Mouse (Mus musculus): ENCODE data around the gene Pkmyt1. TPM values are rescaled to one million over a fixed set of nuclear protein-coding genes. Genes with fewer than 3 reads are reported as not detected.

Gene Pkmyt1
- 19.9 TPM for polyA plus RNA-seq (2017; shearing (Covaris generic))

DNA sequence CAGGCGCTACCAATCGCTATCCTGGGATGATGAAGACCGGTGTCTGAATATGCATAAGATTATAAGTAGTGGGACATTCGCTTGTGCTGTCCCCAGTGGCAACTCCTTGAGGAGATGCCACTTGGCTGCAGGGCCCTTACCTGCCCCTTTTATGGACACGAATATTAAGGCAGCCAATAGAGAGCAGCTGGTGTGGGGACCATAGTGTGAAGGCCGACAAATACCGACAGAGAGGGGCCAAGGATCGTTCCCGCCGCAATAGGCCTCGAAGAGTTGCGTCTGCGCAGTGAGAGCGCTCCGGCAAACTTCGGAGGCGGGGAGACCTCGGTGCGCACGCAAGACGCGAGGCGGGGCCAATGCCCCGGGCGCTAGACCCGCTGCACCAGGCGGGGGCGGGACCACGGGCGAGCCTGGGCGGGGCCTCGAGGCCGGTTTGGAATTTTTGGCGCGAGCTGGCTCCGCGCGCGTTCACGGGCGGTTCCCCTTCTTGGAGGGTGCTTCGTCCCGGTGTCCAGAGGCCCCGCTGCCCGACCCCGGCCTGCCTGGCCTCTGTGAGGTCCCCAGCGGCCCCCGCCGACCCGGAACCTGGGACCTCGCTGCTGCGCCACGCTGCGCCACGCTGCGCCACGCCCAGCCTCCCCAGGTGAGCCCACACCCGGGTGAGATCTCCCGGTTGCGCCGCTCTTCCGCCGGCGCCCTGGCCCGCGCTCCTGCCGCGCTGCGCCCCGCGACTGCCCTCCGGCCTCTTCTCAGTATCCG, at the start of gene Pkmyt1:
TSS of gene Pkmyt1 (plus strand) at position 338 of the 759 bp plus-strand sequence.

DNA sequence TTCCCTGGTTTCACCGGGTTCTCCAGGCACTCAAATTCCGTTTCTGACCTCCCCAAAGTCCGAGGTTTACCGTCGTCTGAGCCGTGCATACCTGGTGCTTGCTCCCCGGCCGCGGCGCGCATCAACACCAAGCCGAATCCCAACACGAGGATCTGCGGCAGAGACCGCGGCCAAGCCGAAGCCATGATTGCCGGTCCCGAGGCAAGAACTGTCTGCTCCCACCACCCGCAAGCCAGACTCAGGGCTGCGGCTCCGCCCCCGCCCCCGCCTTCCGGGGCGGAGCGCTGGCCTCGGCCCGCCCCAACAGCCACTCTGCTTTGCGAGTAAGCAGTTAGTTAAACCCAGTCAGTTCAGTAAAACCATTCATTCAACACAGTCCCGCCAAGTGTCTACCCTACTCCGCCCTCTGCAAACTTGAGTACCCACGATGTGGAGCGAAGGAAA, 48.9 kb upstream of the Pkmyt1 start, which contains the start of gene Tnfrsf12a:
TSS of gene Tnfrsf12a (minus strand) at position 233 of the 444 bp plus-strand sequence.

DNA sequence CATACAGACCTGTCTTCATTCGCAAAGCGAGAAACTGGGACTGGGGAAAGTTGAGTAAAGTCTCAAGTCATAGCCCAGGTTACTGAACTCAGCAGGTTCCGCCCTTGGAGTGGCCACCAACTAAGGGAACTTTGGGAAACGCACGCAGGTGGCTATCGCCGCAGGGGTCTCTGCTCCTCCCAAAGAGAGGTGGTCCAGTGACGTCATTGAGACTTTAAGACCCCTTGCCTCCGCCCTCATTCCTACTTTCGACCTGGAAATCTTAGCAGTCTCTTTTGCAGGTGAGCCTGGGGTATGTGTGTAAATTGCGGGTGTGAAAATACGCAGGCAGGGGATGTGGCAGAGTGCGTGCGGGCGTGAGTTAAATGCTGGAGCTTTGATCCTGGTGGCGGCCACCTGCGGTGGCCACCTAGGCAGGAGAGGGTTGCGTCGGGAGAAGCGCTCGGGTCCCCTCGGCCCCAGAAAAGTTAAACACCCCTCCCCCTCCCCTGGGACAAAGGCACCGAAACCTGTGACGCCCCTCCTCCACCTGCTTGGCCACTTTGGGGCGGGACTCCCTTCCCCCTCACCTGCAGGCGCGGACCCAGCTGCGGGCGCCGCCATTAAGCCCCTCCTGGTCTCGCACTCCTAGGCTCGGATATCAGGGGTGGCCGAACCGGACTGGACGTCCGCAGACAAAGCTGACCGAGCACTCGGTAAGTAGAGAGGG, 46.9 kb upstream of the Pkmyt1 start, which contains the start of gene Cldn6:
TSS of gene Cldn6 (plus strand) at position 123 of the 709 bp plus-strand sequence.

DNA sequence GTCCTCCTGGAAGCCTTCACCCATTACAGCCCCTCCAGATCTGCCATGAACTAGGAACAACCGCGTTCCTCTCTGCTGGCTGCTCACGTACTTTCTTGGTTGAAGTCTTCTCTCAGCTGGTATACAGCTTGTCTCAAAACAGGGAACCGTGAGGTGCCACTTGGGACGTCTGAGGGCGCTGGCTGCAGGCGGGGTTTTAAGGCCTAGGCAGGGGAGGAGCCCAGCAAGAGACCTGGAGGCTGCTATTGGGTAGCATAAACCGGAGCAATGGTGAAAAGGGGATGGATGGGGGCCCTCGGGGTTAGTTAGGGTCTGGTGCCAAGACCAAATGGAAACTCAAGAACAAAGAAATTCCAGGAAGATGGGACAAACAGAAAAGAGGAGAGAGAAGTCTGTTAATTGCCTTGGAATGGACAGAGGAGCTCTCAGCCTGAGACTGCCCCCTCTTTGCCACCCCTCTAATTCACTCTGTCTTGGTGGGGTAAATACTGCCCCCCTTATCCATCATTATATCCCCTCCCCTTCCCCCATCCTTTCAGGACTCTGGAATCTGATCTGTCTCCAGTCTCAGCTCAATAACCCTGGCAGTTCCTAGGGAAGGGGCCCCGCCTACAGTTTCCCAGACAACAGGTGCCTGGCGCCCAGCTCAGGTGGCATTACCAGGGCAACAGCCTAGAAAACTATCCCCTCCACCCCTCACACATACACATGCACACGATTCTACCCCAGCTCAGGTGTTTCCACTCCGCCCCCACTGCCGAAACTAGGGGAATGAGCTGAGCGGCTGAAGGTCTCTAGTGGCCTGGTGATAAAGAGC, 42.1 kb upstream of the Pkmyt1 start, which contains the start of gene Cldn9:
TSS of gene Cldn9 (minus strand) at position 171 of the 817 bp plus-strand sequence.

DNA sequence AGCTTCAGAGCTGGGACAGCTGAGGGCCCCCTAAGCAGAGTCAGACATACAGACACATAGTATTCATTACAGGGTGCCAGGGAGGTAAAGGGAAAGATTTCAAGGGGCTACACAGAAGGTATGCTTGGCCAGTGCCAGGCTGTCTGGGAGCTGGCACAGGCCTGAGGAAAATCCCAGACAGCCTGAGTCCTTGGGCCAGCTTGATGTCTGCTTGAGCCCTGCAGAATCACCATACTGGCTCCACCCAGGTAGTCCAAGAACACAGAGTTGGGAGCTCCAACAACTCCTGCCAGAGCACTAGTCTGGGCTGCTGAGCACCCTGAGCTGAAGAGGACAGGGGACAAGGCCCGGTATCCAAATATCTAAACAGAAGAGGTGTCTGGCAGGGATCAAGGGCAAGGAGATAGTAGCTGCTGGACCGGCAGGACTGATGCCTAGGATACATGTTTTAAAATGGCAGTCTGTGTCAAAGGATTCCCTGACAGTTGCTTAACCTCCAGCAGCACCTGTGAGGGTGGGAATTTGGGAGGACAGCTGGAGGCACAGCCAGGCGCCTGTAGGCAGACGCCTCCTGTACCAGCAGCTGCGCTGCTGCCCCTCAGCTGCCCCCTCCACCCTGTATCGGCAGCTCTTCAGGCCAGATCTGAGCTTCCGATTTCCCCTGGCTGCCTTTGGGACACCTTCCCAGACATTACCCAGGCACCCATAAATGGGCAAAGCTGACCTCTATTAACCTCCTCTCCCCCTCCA, 3.6 kb upstream of the Pkmyt1 start, which contains the start of gene 1520401A03Rik:
TSS of gene 1520401A03Rik (minus strand) at position 408 of the 750 bp plus-strand sequence.

DNA sequence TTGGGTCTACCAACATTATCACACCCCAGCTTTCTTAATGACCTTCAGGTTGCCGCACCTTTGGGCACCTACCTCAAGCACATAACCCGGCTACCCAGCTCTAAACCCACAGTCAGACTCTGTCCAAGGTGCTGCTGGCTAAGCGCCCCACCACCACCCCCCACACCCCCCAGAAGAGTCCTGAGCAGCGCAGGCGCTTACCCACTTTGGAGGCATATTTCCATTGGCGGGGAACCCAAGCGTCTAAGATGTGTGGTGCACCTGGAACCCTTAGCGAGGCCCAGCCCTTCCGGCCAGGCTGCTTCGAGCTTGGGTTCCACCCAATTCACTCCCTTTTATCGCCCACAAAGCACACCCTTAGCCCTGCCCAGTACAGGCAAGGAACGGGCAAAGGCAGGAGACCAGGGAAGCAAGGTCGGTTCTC, 14.5 kb downstream of the Pkmyt1 start, which contains the start of gene Paqr4:
TSS of gene Paqr4 (minus strand) at position 270 of the 424 bp plus-strand sequence.

DNA sequence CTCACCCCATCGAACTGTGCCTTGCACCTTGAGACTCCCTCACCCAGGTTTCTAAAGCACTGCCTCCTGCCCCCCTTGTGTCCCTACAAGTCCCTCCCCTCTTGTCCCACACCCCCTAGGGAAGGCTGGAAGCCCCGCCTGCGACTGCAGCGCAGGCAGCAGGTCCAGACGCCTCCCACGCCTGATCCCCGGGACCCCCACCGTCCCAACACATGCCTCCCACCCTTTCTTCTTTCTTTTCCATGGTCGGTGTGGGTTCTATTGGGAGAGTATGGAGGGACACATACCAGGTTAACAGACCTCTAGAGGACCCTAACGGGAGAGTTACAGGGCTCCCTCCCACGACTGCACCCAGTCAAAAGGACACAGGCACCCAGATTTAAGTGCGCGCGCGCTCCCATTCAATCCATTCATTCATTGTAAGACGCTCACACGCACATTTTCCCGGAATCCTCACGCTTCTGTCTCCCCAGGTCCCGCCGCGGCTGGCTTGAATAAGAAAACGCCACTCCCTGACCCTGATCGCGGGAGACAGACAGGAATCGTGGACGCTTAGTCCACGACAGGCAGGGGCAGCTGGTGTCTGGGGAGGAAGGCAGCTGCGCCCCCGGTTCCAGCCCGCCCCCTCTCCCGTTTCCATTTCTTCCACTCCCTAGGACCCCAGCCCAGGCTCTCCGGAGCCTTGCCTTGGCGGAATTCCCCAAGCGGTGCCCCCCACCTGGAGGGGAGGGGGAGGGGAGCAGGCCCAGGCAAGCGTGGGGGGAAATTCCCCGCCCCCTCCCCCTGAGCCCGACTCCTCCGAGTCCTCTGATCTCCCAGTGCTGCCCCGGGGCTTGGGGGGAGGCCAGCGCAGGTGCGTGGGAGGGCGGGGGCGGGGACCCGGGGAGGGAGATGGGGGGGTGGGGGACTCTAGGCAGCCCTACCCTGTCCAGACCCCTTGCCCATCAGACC, 19.4 kb downstream of the Pkmyt1 start, which contains the start of gene Kremen2:
TSS of gene Kremen2 (minus strand) at position 533 of the 951 bp plus-strand sequence.

DNA sequence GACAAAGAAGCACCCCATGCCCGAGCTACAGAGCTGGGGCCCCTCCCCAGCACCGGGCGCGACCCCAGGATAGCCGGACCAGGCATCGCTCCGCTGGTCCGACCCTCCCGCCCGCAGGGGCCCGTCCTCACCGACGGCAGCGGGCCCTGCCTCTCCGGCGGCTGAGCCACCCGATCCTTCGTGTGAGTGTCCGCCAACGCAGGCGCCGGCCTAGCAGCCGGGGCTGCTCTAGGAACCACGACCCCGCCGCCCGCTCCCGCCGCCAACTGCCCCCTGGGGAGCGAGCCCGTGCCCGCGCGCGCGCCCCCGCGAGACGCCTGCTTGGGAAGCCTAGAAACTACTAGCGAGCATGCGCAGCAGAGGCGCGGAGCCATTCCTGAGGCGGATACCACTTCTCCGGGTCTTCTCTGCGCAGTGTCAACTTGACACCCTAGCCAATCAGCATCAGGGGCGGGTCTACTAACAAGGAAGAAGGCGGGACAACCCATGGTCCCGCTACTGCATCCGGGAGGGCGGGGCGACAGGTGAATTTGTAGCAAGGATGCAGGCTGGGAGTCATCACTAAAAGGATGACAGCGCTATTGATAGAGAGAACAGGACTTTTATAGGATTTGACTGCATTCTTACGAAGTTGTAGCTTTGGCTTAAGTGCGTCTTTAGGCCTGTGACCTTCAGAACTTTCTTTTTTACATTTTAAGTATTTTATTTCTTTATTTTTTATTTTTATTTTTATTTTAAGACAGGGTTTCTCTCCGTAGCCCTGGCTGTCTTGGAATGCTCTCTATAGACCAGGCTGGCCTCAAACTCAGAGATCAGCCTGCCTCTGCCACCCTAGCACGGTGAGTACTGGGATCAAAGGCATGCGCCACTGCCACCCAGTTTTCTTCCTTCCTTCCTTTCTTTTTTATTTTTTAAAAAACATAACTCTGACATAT, 45.4 kb downstream of the Pkmyt1 start, which contains the start of gene Flywch1:
TSS of gene Flywch1 (minus strand) at position 319 of the 935 bp plus-strand sequence.

DNA sequence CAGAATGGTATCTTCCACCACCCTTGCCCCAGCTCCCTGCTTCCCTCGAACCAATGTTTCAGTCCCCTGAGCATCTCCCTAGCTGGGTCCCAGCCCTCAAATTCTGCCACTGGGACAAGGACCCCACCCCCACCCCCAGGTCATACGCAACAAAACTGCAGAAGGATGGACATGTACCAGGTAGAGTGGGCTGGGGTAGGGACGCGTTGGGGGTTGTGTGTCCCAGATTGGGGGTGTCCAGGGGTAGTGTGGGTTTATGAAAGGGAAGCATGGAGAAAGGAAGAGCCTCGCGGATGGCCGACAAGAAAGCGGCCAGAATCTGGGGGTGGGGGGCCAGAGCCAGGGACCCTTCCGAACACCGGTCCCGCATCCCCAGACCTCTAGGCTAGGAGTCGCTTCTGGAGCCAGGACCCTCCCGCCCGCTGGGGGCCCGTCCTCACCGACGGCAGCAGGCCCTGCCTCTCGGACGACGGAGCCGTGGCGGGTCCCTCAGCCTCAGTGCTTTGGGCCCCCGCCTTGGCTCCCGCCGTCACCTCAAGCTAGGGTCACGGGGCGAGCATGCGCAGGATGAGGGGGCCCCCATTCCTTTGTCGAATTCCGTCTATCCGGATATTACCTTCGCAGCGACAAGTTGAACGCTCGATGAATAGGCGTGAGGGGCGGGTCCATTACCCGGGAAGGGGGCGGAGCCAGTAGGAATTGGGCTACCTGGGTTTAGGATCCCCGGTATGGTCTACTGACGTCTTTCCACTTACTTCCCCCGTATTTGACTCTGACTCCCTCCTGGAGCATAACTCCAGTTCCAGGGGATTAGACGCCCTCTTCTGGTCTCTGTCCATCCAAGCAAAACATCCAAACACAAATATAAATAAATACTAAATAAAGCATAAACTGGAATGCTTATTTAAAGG, 59.7 kb downstream of the Pkmyt1 start, which contains the start of gene Flywch2:
TSS of gene Flywch2 (minus strand) at position 521 of the 911 bp plus-strand sequence.

Other genes with a start within 250 kb of the Pkmyt1 start
- gene Vmn2r117, start 246.6 kb upstream of the Pkmyt1 start, polyA plus RNA-seq (2017; shearing (Covaris generic)), result not detected
- 14.2 TPM for gene Zfp213, start 162.1 kb upstream of the Pkmyt1 start, polyA plus RNA-seq (2017; shearing (Covaris generic))
- not detected for gene Zfp13, start 126.8 kb upstream of the Pkmyt1 start, polyA plus RNA-seq (2017; shearing (Covaris generic))
- gene Zscan10, start 125.5 kb upstream of the Pkmyt1 start, polyA plus RNA-seq (2017; shearing (Covaris generic)), result 0.89 TPM
- 0.60 TPM for gene Mmp25, start 81.1 kb upstream of the Pkmyt1 start, polyA plus RNA-seq (2017; shearing (Covaris generic))
- not detected for gene Bicdl2, start 65.8 kb upstream of the Pkmyt1 start, polyA plus RNA-seq (2017; shearing (Covaris generic))
- gene Hcfc1r1, start 52.7 kb upstream of the Pkmyt1 start, polyA plus RNA-seq (2017; shearing (Covaris generic)), result 64.9 TPM
- 31.2 TPM for gene Thoc6, start 52.5 kb upstream of the Pkmyt1 start, polyA plus RNA-seq (2017; shearing (Covaris generic))
- gene Tnfrsf12a, start 48.9 kb upstream of the Pkmyt1 start, polyA plus RNA-seq (2017; shearing (Covaris generic)), result 6.5 TPM
- gene Cldn6, start 47.1 kb upstream of the Pkmyt1 start, polyA plus RNA-seq (2017; shearing (Covaris generic)), result not detected
- gene Cldn9, start 42.3 kb upstream of the Pkmyt1 start, polyA plus RNA-seq (2017; shearing (Covaris generic)), result not detected
- not detected for gene 1520401A03Rik, start 3.6 kb upstream of the Pkmyt1 start, polyA plus RNA-seq (2017; shearing (Covaris generic))
- 8.8 TPM for gene Paqr4, start 14.5 kb downstream of the Pkmyt1 start, polyA plus RNA-seq (2017; shearing (Covaris generic))
- gene Kremen2, start 19.5 kb downstream of the Pkmyt1 start, polyA plus RNA-seq (2017; shearing (Covaris generic)), result 5.7 TPM
- 31.6 TPM for gene Flywch1, start 45.3 kb downstream of the Pkmyt1 start, polyA plus RNA-seq (2017; shearing (Covaris generic))
- 4.9 TPM for gene Flywch2, start 59.7 kb downstream of the Pkmyt1 start, polyA plus RNA-seq (2017; shearing (Covaris generic))
- 454 TPM for gene Srrm2, start 64.2 kb downstream of the Pkmyt1 start, polyA plus RNA-seq (2017; shearing (Covaris generic))
- gene Elob, start 102.8 kb downstream of the Pkmyt1 start, polyA plus RNA-seq (2017; shearing (Covaris generic)), result 708 TPM
- 0.49 TPM for gene Prss33, start 109.7 kb downstream of the Pkmyt1 start, polyA plus RNA-seq (2017; shearing (Covaris generic))
- gene Prss32, start 117.5 kb downstream of the Pkmyt1 start, polyA plus RNA-seq (2017; shearing (Covaris generic)), result not detected
- gene Prss41, start 117.8 kb downstream of the Pkmyt1 start, polyA plus RNA-seq (2017; shearing (Covaris generic)), result 5.6 TPM
- gene Prss21, start 141.7 kb downstream of the Pkmyt1 start, polyA plus RNA-seq (2017; shearing (Covaris generic)), result not detected
- gene Dcpp1, start 154.5 kb downstream of the Pkmyt1 start, polyA plus RNA-seq (2017; shearing (Covaris generic)), result not detected
- gene Dcpp2, start 154.5 kb downstream of the Pkmyt1 start, polyA plus RNA-seq (2017; shearing (Covaris generic)), result not detected
- not detected for gene Dcpp3, start 191.1 kb downstream of the Pkmyt1 start, polyA plus RNA-seq (2017; shearing (Covaris generic))
- gene Sbp, start 215.3 kb downstream of the Pkmyt1 start, polyA plus RNA-seq (2017; shearing (Covaris generic)), result not detected
- not detected for gene Sbpl, start 228.9 kb downstream of the Pkmyt1 start, polyA plus RNA-seq (2017; shearing (Covaris generic))